Mouse (Mus musculus) fat pad, adult 2 months (tissue): ENCODE results near the gene Ddc.

Experiments used
- DNase-seq: peaks from one replicate; pipeline ENCODE4 v3.0.0-alpha.2; 2011; ENCODE audit warnings: low read depth, low spot score; ENCODE audit errors: extremely low read depth

The Ddc gene

DNA sequence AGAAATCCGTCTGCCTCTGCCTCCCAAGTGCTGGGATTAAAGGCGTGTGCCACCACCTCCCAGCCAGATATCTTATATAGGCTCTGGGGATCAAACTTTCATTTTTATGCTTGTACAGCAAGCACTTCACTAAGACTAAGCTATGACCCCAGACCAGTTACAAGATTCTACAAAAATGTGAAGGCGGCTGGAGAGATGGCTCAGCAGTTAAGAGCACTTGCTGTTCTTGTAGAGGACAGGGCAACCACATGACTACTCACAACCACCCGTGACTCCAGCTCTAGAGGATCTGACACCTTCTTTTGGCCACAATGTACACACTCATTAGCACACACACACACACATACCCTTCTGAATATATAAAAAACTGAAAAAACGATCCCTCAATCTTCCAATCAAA lies 93.5 kb downstream of the Ddc start:
- no peak for DNase-seq

DNA sequence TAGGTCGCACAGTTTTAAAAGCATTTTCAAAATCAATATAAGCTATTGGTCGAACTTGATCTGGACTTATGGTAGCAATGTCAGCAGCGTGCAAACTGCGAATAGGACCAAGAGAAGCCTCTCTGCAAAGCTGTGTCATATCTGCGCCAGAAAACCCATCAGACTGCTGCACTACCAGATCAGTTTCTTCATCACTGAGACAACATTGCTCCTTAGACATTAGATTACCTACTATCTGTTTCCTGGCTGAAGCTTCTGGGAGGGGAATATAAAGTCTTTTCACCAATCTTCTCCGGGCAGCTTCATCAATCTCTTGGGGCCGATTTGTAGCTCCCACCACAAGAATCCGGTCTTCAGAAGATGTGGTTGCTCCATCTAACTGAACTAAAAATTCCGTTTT lies 96.9 kb downstream of the Ddc start:
- no peak for DNase-seq

DNA sequence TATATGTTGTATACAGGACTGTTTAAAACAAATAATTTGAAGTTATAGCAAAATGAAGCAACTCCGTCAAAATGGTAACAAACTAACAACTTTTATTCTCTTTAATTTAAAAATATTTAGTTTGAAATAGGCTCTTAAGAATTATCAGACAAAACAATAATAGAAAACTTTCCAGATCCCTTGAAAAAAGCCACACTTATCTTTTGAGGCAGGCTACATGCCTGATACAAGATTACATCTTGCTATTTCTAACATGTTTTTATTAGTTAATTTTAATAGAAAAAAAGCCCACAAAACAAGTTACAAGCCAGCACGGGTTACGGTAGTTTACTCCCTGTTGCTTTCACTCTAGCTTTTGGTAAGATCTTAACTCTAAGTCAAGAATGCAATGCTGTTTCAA lies 97.6 kb downstream of the Ddc start:
- DNase-seq, result no peak

DNA sequence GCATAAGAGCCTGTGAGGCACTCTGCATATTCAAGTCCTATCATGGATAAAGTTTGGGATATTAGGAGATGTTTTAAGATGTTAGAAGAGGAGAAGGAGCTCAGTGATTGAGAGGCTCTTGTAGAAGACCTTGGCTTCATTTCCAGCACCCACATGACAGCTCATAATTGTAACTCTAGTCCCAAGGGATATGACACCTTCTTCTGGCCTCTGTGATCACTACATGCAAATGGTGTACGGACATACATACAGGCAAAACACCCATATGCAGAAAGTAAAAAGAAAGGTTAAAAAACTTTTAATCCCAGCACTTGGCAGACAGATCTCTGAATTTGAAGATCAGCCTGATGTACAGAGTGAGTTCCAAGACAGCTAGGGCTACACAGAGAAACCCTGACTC lies 99.3 kb downstream of the Ddc start:
- no peak for DNase-seq

DNA sequence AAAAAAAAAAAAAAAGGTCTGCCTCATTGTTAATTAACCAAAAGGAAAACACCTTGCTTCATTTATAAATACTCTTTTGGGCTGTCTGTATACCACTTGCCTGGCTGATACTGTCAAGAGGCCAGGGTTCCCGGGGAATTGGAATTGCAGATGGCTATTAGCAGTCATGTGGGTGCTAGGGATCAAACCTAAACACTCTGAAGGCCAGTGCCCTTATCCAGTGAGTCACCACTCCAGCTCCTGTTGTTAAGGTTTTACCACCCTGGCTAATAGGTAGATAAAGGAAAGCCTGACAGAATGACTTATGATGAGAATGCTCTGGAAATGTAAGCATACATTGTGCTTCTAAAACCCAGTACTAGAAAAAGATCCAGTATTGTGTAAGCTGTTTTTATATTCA lies 103.3 kb downstream of the Ddc start:
- DNase-seq, result no peak

DNA sequence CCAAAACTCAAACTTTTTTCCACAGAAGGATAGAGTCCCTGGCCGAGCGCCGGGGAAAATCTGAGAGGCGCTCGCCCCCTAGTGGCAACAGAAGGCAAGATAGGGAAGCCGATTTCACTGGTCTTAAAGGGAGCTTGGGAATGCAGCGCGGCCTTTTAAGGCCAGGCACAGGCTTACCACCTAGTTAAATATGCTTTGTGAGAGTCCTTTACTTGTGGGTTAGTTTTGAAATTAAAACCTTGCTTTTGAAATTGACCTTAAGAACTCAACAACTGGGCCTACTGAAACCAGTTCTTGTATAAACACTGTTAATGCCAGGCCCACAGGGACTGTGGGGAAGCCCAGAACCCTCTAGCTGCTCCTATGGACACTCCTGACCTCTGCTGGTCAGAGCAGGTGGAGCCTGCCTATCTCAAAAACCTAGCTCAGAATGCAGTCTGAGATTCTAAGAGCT lies 109.4 kb downstream of the Ddc start:
- no peak for DNase-seq

DNA sequence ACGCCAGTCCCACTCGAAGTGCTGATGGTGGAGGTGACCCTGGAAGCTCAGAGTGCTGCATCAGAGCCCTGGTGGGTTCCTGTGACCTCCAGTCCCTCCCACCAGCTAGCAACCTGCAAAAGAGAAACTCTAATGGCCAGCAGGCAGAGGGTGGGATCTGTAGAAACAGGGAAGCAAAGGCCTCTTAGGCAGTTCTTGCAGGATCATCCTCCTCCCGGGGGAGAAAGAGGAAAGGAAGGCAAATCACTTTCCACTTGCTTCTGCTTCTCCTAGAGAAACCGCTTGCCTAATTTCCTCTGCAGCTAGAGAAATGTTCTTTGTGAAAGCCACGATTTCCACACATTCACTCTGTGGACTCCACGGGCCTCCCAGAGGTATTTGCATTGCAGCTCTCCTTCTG lies 112.5 kb downstream of the Ddc start:
- DNase-seq, result no peak

DNA sequence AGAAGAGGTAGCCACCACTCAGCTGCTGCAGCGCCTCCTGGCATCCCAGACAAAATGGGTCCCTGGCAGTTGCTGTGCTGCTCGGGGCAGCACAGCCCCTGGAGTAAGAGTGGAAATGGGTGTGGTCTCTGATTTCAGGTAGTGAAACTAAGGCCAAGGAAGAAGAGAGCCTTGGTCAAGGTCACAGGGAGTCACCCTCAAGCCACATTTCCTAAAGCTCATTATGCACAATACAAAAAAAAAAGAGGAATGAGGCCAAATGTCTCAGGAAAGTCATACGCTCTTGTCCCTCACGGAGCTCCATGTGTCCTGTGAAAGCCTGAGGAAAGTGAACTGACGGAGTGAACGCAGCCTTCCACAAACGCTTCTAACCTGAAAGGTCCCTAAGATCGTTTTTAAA lies 116.2 kb downstream of the Ddc start:
- no peak for DNase-seq

DNA sequence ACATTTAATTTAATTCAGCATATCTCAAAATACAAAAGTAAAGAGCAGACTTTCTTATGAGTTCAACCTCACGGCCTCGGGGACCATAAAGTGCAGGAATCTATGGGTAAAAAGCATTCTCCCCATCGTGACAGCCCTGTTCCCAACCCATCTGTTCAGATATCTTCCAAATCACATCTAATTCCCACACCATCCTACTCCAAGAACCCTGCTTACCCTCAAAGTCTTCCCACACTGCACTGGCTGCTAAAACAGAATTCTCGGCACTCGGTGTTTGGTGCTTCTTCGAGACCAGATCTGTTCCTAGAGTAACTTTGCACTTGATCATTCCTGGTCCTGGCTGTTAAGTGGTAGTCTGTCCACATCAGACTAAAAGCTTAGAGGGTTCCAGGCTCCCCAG lies 119.6 kb downstream of the Ddc start:
- no peak for DNase-seq

DNA sequence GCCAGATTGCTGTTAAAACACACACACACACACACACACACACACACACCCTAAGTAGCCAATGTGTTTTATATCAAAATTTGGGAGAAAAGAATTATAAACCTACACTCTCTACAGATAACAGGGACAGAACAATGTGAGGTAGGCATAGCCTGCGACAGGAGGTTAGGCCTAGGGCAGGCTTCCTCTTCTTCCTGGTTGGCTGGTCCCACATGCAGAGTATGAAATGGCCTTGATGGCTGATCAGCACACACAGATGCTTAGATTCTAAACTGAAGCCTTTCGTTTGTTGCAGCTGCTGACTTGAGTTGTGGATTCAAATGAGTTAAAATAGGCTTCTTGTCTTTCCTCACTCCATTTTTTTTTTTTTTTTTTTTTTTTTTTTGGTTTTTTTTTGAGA lies 120.1 kb downstream of the Ddc start:
- DNase-seq, result no peak

DNA sequence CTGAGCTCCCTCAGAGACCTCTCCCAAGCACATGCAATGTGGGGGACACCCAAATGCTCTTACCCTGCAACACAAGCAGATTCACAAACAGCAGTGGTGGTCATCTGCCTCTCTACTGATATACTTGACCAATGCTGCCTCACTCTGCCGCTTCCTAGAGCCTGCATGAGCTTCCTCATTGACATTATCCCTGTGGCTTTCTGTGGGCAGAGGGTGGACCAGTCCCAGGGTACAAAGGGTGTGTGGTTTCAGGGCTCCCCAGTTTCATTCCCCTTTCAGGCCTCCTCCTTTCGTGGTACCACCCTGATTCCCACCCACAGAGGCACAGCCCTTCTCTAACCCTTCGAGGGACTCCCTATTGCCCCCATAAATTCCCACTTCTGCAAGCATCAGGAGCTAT lies 120.7 kb downstream of the Ddc start:
- DNase-seq, result no peak

DNA sequence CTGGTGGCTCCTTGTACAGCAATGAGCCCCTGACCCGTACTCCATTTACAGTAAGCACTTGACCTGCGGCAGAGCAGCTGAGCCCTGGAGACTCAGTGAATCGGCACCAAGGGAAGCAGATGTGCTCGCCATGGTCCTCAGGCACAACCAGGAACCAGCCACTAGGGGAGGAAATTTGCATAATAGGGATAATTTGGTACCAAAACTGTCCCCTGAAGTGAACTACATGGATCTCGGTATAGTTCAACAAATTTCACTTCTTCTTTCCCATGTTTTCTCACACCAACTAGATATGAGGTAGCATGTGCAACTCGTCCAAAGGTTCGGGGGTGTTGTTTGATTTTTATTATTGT lies 121.1 kb downstream of the Ddc start:
- DNase-seq, result no peak

DNA sequence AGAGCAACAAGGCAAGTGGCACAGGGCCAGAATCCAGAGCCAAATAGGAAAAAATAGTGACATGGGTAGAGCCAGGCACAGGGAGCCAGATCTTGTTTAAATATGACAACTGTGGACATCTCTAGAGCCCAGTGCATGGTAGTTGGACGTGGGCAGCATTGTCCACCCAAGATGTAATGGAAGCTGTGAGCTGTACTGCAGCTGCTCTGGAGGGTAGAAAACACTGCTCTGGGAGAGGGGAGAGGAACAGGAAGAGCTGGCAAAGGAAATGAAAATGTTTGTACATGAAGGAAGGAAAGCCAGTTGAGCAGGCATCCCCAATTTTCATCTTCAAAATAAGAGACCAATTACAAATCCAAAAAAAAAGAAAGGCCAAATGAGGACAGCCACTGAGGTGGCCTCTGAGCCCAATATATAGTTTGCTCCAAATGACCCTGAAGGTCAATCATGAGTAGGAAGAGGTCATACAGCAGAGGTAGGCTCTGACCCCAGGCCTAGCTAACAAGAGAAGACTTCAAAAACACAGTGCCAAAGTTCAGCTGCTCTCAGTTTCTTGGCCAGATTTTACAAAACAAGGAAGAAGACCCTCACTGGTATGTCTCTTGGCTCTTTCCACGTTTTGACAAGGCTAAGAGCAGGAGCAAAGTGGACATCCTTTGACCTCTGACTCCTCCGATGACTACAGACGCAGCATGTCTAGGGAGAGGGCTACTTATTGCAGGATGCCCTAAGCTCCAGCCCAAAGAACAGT lies 121.7 kb downstream of the Ddc start:
- no peak for DNase-seq

DNA sequence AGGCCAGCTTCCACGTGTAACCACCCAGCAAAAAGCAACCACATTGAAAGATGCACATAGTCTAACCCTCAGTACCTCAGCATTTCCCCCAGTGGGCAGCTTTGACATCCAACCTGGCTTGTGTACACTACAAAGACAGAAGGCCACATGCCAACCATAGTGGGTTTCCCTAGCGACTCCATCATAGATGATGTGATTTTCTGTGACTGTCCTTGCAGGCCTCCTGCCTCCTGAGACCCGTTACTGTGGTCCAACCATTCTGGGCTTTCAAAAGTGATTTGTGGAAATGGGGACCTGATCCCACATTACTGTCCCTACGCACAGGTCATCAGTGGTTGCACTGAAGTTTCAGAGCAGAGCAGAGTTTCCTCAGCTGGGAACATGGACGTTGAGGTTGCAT lies 123.1 kb downstream of the Ddc start:
- no peak for DNase-seq

DNA sequence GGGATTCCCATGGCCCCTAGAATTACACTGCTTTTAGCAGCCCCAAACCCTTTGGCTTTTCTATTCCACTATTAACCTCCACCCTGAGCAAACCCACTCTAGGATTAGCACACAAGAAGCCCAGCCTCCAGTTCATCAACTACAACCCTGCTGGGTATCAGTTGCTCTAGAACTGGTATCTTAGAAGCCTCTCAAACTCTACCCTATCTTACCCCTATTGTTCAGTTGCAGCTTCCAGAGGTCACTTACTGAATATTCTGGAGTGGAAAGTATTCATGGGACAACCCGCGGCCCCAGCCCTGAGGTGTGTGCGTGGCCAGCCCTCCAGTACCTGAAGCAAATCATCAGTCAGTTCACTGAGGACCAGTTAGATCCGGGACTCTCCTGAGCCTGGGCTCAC lies 123.6 kb downstream of the Ddc start:
- no peak for DNase-seq

DNA sequence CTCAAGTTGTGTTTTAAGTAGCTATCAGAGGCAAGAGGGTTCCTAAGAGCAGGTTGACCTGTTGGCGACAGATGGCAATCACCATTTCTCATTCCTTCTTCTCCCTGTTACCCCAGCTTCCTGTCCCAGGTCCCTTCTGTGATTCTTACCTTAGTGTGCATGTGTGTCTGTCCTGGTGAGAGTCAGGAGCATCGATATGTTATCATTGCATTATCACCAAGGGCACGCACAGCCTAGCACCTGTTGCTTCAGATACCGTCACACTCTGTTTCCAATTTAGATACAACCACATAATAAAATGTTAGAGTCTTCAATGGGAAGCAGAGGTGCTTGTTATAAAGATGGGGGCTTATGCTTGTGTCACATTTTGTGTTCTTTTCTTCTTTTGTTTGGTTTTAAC lies 125.7 kb downstream of the Ddc start:
- DNase-seq, result no peak

DNA sequence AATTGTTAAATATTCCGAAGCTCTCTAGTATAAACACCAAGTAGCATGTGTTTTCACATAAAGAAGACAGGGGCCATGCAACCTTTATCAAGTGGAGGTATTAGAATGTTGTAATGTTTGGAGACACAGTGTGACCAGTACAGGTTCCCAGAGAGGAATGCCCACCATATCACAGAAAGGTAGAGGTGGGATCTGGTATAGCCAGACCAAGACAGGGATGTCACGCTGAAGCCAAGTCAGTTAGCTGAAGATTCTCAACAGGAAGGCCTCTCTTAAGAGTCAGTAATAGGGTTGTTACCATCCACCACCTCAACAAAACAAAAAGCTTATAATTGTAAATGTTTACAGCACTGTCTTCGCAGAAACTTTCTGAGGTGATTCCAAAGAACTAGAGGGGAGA lies 127.3 kb downstream of the Ddc start:
- DNase-seq, result no peak

DNA sequence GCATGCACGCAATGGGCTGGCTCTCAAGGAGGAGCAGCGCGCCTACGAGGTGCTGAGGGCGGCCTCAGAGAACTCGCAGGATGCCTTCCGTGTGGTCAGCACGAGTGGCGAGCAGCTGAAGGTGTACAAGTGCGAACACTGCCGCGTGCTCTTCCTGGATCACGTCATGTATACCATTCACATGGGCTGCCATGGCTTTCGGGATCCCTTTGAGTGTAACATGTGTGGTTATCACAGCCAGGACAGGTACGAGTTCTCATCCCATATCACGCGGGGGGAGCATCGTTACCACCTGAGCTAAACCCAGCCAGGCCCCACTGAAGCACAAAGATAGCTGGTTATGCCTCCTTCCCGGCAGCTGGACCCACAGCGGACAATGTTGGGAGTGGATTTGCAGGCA lies 128.7 kb downstream of the Ddc start:
- no peak for DNase-seq

DNA sequence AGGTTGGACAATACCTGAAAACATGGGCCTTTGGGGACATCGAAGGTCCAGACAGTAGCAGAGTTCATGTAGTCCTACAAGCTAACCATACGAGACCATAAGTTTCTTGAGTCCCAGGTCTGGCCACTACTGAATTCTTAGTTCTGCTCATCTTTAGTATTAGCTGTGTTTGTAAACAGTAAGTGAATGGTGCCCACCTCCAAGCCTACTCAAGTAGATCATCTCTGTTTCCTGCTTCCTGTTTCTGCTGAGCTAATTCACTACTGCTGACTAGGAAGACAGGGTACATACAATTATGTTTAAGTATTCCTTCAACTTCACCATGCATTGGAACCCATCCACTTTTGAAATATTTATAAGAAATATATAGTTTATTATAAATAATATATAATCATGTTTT lies 129.9 kb downstream of the Ddc start:
- no peak for DNase-seq

DNA sequence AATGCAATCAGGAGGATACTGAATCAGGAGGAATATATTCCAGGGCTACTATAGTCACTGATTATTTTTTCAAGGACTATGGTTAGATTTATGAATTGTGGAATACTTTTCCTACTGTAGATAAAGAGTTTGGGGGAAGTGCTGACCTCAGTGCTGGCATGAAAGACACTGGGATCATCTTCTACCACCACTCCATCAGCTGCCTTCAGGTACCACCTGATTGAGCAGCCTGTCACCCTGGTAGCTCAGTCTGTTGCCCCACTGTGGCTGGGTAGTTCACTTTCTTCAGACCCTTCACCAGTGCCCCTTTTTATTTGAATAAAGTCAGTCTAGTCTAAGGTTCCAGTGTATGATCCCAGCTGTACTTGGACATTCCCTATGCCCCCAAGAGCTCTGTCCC lies 131.2 kb downstream of the Ddc start:
- DNase-seq, result no peak

DNA sequence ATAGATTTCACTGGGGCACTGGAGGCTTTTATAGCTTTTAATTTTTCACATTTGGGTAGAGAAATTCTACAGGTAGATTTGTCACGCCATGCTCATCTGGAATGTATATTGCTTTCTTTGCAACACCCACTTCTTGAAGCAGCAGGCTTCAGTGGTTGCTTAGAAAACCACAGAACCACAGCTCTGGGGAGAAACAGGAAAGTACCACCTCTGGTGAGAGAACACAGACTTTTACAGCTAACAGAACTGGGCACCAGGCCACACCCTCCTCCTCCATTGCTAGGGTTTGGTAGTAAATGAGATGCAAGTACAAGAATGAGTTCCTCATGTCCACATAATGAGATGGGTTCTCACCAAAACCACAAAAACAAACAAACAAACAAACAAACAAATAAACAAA lies 131.8 kb downstream of the Ddc start:
- DNase-seq, result no peak

DNA sequence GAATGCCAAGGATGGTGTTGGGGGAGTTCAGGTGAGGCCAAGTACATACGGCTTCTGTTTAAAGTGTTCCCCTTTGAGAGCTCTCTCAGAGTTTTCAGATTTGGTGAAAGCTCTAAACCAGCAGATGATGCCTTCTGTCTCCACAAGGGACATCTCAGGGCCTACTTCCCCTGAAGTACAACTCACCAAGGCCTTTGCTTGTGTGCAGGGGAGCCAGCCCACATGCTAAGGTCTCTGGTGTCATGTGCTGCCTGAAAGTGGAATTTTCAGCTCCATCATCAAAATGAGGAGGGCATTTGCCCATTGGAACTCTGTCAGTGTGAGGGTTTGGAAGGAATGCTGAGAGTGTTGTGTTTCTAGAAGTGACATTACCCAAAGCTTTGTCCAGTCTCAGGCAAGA lies 132.5 kb downstream of the Ddc start:
- DNase-seq, result no peak
